Comparison of ENCODE assay signal across 11 mouse cellular contexts in genomic region chr14:8620580-8620979, GRCm38 (mm10). TPM values are rescaled to one million over a fixed set of nuclear protein-coding genes. Genes with fewer than 3 reads are reported as not detected.
"Had no signal": no experiment of that assay in that cellular context is flagged by ENCODE, and none has a peak within 500 bp of the region (broad histone marks: within the 10 kb centered on the region; RNA-seq: fewer than 3 reads in every experiment).

No protein-coding gene starts in this region.

- ATAC-seq: forebrain, postnatal 0 days; inflammation-experienced regulatory T-cells, adult 6 months; intestine, embryonic 15.5 days; intestine, postnatal 0 days had no signal

- DNase-seq: forebrain, postnatal 0 days; gastrocnemius, postnatal 14 days; gastrocnemius, postnatal 36 days; kidney, adult 18-20 months; kidney, adult 8-10 months; layer of hippocampus, postnatal 36 days; left cerebral cortex, postnatal 4 days had no signal

RNA-seq across cellular contexts. Expression of gene 4930452B06Rik, which starts 45.5 kb away (rescaled TPM):
- total RNA-seq: gastrocnemius, adult 18-20 months had no signal
